Mouse (Mus musculus) NIH3T3 (cell line): ENCODE measurements around the gene Map1s.

ENCODE experiments used
- DNase-seq: peaks from one replicate; pipeline ENCODE4 v3.0.0-alpha.2; 2012; ENCODE audit warnings: low read depth

Map1s gene

GRCm38 (mm10) chr8:70949847-70950246 is 44.1 kb downstream of the Map1s start:
- peak; percentile 29 for DNase-seq

- DNase-seq: peak; percentile 15
Measured at GRCm38 (mm10) chr8:70960703-70961472, 55.2 kb downstream of the Map1s start.

GRCm38 (mm10) chr8:70964159-70964558 is 58.4 kb downstream of the Map1s start:
- peak; percentile 68 for DNase-seq

- no peak for DNase-seq
Measured at GRCm38 (mm10) chr8:70964861-70965260, 59.1 kb downstream of the Map1s start.
